Mouse (Mus musculus) CD8-positive naive resting alpha-beta T cell, adult 2 months (primary cell): ENCODE data around the gene Nog.

Experiments used
- DNase-seq, 2 experiments: peaks; one replicate each; pipeline ENCODE4 v3.0.0; 2022; ENCODE audit warnings: low read depth in 2 of 2, low spot score in 2 of 2

Nog gene

DNA sequence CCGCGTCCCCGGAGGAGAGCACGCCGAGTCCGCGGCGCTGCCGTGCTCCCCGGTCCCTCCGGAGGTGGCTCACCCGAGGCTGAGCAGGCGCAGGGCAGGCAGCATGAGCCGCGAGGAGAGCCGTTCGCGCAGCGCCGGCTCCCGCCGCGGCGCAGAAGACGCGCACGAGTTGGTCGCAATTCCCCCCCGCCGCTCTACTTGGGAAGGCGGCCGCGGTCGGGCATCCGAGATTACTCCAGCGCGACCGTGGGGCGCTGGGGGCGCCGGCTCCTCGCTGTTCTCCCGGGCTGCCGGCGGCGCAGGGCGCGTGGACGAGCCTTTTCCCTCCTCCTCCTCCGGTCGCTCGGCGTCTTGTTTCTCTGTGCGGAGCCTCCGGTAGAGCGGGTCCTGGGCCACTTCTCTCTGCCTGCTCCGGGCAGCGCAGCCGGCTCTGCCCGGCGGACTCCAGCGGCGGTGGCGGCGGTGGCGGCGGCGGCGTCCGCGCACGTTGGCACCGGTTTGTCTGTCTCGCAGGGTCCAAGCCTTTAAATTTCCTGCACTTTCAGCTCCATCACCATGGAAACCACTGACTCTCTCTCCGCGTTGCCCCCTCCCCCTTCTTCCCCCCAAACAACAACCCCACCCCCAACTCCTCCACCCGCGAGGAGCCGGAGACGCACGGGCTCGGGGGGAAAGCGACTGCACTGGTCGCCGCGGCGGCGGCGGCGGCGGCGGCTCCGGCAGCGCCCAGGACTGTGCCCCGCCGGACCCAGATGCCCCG is at the start of gene Nog:
Gene Nog, minus strand, starts transcription at position 277 of the 760 bp plus-strand sequence.
- no peak for DNase-seq

DNA sequence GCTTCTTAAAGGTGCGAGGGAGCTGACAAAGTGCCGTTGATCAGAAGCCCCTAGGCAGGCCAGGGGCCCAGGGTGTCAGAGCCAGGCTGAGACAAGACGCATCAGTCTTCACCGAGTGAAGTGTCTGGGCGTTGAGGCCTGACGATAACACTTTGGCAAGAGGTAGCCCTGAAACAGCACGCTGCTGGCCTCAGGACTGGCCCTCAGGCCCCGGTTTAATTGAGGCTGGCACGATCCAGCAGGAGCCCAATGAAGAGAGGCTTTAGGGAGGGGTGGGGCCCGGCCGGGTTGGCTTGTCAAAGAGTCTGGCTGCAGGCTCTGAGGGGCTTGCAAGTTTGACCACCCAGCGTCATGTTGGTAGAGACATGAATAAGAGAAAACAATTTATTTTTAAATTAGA is 38.1 kb upstream of the Nog start:
- no peak for DNase-seq

DNA sequence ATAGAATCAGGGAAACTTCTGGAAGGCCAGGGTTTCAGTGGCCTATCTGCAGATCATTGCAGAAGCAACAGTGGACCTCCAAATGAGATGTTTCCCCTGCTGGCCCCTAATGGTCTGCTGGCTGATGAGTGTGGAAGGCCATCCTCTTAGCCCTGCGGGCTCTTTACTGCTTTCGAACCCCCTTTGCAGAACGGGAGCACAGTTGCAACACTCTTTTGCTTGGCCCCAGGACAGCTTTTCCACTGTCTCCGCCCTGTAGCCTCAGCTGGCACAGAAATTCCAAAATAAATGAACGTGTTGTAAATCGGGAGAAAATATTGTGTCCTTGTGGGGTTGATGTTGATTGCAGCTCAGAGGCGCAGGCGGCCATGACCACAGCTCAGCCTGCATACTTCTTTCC is 37.7 kb upstream of the Nog start:
- no peak for DNase-seq

DNA sequence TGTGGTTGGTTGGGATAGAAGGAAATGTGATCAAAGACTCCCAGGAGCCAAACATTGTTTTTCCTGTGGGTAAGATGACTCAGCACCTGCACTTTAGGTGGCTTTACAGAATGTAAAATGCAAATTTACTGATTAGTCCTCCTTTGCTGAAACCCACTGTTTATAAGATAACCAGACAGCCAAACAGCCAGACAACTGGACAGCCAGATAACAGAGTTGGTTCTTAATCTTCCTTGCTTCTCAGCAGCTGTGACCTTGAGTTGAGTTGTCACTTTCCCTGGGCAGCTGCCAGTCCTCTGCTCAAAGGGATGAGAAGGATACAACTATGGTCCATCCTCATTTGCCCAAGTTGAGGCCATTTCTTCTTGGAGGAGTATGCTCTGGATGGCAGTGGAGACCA is 35.8 kb upstream of the Nog start:
- no peak for DNase-seq

DNA sequence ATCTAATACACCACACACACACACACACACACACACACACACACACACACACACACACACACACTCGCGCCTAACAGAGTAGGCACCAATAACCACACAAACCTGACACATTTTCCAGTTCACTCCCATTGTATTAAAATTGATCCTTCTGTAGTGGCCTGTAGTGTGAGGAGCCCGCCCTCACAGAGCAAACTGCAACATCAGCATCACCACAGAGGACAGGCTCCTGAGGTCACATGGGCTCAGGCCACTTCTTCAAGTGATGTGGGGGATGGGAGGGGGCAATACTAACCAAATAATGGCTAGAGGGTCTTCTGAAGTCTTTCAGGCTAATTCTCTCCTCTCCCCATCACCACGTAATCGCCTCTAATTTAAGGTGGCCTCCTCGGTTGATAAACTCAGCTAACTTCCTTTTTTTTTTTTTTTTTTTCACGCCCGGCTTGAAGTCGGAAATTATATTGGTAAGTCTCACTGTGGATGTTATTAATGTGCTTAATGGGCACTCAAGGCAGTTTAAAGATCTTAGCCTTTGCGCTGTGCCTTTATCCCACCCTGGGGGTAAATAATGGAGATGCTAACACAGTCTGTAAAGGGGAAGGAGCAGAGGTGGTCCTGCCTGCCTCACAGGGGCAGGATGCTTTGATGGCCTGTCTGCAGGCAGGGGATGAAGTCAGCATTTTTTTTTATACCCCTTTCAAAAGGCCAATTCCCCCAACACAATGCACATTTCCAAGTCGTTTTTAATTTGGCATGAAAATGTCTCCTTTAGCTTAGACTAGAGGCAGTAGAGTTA is 25.2 kb upstream of the Nog start:
- no peak for DNase-seq

DNA sequence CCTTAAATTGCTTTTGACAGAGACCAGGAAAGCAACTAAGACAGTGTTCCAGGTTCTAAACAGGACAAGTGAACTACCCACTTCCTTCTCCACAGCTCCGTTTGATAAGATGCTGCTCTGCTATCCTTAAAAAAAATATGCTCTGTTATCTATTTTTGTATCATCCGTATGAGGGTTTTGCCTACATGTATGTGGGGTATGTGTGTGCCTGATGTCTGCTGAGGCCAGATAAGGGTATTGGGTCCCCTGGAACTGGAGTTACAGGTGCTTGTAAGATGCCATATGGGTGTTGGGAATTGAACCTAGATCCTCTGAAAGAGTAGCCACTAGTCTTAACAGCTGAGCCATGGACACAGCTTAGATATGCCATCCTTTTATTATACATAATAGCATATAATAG is 19.6 kb upstream of the Nog start:
- DNase-seq, result no peak

DNA sequence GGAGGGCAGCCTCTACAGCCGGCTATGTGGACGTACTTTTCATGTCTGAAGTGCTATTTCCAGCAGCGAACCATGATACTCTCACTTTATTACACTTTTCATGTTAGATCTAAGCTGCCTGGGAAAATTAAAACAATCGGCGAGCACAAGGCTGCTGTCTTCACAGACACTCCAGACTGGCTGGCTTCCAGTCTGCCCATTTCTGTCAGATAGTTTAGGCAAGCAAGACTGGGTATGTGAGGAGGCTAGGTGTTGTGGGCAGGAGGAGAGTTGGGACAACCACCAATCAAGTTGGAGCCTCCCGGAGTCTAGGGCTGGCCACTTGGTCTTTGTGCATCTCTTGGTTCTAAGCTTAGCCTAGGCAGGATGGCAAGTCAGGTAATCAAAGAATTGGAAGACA is 17.5 kb upstream of the Nog start:
- no peak for DNase-seq

DNA sequence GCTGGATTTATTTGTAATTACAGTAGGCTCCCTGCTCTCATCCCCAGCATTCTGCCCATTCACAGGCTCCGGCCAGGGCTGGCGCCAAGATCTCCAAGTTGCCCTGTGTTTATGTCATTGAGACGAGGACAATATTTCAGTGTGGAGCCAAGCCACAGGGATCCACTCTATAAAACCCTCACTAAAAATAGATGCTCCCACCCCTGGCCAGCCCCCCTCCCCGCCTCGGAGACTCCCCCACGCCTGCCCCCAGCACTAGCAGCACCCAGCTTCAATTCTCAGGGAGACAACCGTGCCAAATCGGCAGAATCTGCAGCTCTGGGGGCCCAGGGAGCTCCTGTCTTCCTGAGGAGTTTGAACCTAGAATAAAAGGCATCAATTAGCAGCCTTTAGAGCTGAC is 16.2 kb upstream of the Nog start:
- no peak for DNase-seq

DNA sequence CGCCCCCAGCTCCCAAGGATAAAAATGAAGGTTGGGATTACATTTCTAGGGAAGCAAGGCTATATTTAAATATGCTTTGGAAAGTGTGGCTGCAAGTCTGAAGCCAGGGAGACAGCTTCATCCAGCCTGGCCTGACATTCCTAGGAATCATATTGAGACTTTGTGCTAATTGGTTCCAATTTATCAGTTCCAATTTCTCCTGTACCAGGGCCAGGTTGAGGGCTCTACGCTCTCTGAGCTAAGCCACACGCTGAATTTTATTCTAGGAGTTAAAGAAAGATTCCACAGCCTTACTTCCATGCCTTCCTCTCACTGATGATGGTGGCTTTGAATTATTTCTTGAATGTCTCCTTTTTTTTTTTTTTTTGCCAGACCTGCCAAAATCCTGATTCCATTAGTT is 15.6 kb upstream of the Nog start:
- DNase-seq, result no peak

DNA sequence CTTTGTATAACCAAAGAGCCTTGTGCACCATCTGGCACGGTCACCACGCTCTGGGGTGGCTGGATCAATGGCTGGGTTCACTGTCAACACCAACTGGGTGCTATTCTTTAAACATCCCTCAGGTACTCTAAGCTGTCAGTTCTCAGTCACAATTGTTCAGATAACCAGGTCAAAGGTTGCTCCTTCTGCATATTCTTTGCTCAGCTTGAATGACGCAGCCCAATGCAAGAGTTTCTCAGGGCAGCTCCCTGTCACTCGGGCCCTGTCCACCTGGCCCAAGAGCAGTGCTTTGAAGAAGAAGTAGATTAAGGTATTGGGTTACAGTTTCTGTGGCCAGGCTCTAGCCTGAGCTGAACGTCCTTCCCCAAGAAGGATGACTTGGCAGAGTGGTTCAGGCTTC is 12.2 kb upstream of the Nog start:
- DNase-seq, result no peak

DNA sequence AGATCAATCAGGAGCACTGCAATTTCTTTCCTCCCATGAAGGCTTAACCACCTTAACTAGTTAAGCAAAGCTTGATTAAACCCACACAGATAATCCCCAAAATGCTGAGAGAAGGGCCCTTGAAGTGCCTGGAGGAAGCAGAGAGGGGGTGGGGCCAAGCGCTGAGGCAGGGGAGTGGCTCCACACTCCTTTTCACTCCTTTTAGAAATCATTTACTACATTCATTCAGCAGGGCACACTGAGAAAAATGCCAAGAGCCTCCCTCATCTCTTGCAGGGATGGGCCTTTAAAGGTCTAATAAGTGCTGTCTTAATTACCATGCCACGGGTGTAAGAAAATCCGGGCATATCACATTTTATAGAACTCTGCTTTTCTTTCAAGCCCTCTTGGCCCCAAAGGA is 10.2 kb upstream of the Nog start:
- no peak for DNase-seq

DNA sequence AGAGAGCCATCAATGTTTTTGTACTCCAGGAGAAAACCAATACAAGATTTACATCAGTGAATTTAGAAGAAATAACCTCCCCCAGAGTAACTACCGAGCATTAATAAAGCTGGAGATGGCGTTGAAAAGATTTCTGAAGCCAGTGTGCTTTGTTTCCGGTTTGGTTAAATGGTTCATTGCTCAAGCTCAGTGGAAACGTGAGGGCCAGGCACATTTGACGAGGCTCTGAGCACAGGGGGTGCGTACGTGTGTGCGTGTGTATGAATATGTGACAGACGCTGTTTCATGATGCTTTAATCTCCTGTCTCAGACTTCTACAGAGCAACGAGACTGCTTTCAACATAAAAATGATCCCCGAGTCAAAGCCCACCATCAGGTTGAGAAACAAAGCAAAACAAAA is 8.1 kb upstream of the Nog start:
- DNase-seq, result no peak

DNA sequence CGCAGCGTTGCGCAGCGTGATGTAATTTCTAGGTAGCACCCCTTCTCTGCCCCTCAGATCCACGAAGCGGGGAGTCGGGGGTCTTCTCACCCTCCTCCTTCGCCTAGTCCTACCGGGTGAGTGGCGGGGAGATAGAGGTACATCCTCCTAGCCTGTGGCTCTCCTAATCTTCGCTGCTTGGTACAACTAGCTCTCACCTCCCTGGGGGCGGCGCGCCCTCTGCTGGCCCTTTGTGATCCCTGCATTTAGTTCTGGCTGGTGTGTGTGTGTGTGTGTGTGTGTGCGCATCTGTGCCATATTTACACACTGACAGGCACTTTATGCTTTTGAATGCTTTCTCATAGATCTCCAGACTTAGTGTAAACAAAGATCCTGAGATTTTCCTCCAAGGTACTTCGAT is 1.3 kb upstream of the Nog start:
- DNase-seq, result peak; percentile 58 to 68

DNA sequence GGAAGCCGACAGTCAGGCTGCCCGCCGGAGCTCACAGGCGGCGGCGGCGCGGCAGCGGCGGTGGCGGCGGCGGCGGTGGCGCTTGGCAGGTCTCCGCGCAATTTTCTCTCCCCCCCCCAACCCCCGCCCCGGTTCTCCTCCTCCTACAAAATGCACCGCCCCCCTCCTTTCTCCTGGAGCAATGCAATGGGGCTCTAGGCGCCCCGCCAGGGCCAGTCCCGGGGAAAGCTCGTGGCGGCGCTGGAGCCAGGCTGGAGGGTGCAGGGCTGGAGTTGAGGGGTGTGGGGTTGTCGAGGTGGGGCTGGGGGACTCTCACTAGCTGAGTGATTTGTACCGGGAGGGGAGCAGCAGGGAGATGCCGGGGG is 666 bp upstream of the Nog start:
- no peak for DNase-seq

DNA sequence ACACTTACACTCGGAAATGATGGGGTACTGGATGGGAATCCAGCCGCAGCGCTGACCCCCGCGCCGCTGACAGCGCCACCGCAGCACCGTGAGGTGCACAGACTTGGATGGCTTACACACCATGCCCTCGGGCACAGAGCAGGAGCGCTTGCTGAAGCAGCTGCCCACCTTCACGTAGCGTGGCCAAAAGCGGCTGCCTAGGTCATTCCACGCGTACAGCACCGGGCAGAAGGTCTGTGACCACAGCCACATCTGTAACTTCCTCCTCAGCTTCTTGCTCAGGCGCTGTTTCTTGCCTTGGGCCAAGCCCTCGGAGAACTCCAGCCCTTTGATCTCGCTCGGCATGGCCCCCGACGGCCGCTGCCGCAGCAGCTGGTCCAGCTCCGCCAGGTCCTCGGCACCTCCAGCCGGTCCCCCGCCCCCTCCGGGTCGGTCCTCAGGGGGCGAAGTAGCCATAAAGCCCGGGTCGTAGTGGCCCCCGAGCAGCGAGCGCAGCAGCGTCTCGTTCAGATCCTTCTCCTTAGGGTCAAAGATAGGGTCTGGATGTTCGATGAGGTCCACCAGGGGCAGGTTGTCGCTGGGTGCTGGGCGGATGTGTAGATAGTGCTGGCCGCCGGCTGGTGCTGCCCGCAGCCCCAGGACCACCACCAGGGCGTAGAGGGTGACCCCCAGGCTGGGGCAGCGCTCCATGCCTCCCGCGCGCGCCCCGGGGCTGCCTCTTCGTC is 639 bp downstream of the Nog start:
- no peak for DNase-seq

DNA sequence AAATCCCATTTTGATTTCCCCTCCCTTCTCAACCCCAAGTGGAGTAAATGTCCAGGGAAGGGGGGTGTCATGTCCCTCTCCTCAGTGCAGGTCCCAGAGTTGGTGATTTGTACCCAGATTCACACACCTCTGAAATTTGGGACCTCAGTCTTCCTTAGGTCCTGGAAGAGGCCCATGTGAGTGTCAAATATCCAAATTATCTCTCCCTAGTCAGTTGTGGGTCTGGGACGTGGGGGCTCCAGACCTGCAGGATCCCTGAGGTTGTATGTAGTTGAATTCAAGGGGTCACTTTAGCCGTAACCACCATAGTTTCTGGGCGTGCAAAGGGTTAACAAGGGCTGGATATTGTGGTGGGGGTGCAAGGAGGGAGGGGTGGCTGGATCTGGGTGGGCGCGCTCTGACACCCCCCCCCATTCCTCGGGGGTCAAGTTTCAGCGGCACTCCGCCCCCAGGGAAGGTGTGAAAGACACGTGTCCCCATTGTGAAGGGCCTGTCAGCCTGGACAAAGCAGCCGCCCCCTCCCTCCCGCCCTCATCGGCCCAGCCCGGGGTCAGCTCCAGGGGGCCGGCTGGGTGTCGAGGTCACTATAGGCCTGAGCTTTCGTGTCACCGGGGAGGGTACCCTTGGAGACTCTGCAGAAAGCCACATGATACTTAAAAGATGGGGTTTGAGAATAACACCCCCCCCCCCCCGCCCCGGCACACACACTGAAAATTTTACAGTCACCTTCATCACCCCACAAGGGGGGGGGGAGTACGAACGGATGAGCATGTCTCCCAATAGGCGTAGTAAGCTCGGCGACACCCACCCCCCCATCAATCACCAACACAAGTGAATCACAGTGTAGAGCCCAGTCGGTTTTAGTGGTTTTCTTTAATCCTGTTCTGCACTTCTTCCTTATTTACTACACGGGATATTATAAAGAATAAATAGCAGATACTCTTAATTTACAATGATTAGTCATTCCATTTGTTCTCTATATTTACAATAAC is 2.1 kb downstream of the Nog start:
- DNase-seq, result no peak

DNA sequence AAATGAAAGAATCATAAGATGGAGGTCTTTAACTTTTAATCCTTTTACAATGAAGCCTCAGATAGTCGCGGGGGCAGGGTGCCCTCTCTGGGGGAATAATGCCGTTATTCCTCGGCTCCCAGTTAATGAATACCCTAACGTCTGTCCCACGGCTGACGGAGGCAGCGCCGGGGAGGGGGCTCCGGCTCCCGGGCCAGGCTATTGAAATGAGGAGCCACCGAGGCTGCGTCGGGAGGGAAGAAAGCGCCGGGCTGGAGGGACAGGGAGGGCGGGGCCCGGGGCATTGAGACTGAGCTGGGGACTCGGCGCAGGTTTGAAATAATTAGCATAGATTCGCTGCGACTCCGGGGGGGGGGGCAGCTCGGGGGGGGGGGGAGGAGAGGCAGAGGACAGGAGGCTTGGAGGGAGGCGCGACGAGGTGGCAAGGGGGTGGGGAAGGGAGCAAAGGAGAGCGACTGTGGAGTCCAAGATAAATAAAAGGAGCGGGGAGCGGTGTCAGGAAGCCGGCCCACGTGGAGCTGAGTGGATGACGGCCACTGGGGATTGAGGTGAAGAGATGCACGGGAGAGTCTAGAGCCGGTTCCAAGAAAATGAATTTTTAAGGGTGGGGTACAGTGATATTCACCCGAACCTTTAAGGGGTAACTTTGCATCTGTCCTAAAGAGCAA is 2.9 kb downstream of the Nog start:
- no peak for DNase-seq

DNA sequence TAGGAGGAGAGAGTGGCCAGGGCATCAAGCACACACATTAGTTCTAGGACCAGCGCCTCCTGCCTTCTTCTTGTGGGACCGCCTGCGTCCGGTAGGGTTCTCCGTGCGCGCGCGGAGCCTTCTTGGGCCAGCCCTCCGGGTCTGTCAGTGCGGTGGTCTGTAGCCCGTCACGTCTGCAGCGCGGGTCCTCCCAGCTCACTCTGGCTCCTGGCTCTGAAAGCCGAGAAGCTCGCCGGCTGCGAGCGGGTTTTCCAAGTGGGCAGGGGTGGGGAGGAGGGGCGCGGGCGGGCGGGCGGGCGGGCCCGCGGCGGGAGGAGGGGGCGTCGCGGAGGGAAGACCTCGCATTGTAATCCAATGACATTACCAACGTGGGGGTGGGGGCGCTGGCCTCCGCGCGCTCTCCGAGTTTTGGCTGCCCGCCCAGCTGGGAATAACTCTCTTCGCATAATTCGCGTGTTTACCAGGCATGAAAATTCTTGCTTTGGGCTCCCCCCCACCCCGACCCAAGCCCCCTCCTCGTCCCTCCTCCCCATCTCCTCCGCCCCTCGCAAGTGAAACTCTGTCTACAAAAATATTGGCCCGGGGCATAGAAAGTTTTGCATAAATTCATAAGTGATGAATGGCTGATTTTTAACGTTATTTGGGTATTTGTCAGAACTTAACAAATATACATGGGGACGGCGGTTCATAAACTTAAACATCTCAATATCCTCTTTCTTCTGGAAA is 3.7 kb downstream of the Nog start:
- DNase-seq, result no peak

DNA sequence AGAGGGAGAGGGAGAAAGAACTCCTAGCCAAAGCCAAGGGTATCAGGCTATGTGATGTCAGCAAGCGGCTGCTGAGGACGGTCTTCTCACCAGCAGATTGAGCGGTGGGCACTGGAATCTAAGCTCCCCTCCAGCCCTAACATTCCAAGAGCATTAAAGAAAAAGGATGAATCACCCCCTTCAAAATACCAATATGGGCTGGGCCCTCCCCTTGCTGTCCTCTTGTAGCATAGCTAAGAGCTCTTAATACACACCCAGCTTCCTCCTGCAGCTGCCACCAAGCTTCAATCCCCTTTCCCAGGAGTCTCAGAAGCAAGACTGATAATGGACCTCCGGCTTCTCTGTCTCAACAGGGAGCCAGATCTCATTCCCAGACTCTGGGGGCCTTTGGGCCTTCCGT is 4.6 kb downstream of the Nog start:
- DNase-seq, result no peak
